ENCODE assay signal across 7 mouse cellular contexts in the genomic region with DNA sequence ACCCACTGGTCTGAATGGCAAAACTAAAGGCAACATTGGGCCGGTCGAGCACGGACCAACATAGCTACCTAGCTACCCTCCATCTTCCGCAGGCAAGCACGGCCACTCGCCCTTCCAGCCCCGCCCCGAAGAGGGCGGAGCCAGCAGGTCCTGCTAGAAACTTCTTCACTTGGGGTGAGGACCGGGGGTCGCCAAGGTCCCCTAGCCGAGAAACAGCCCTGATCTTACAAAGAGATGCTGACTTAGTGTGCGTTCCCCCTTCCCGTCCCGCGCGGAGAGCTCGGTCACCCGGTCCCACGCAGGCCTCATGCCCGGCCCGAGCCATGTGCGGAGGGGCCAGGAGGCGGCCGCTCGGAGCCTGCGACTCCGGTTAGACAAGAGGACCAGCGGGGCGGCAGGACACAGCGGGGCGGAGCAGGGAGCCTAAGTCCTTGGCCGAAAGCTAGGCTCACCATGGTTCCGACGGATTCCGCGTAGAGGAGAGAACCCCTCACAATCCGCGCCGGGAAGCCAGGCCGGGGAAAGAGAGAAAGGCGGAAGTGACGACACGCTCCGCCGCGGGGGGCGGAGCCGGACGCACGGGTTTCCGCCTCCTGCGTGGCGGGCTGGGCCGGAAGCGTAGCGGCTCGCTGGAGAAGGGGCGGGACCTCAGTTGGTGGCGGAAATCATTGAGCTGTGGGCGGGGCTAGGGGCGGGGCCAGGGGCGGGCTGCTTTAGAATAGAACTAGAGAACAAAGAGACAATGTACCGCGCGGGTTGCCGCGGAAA. TPM values are rescaled to one million over a fixed set of nuclear protein-coding genes. Genes with fewer than 3 reads are reported as not detected.
DNase-seq lines count a peak whose midpoint lies in the region; ATAC-seq lines count a peak whose summit lies in the region.

A gene (minus strand): TSS at position 561 of the 768 bp plus-strand sequence.

- peaks cover 15% of the 10 kb centered on the region for H3K4me1 ChIP-seq in embryonic facial prominence, embryonic 10.5 days
- H3K4me1 ChIP-seq in limb, embryonic 10.5 days = peaks cover 15% of the 10 kb centered on the region
- peaks cover 20% of the 10 kb centered on the region for H3K4me1 ChIP-seq in midbrain, embryonic 13.5 days (replicated peaks)

- no peaks in the 10 kb centered on the region for H3K9me3 ChIP-seq in embryonic facial prominence, embryonic 10.5 days
- no peaks in the 10 kb centered on the region for H3K9me3 ChIP-seq in limb, embryonic 10.5 days (replicated peaks)
- no peaks in the 10 kb centered on the region for H3K9me3 ChIP-seq in midbrain, embryonic 13.5 days

- peak within 1 kb of the TSS; percentile 97 for H3K27ac ChIP-seq in embryonic facial prominence, embryonic 10.5 days (replicated peaks)
- peak within 1 kb of the TSS; percentile 96 for H3K27ac ChIP-seq in limb, embryonic 10.5 days
- peak within 1 kb of the TSS; percentile 85 for H3K27ac ChIP-seq in midbrain, embryonic 13.5 days

- ATAC-seq in granulocyte monocyte progenitor cell, adult 5-6 weeks (replicated peaks; ENCODE audit: poor library complexity, severe bottlenecking) = peak; percentile 91
- ATAC-seq in midbrain, embryonic 13.5 days = peak; percentile 93

- peak within 1 kb of the TSS; percentile 95 for H3K4me3 ChIP-seq in embryonic facial prominence, embryonic 10.5 days
- H3K4me3 ChIP-seq in limb, embryonic 10.5 days = peak within 1 kb of the TSS; percentile 94
- peak within 1 kb of the TSS; percentile 95 for H3K4me3 ChIP-seq in midbrain, embryonic 13.5 days (replicated peaks)

- peaks cover 38% of the 10 kb centered on the region for H3K36me3 ChIP-seq in embryonic facial prominence, embryonic 10.5 days (replicated peaks)
- peaks cover 38% of the 10 kb centered on the region for H3K36me3 ChIP-seq in limb, embryonic 10.5 days
- H3K36me3 ChIP-seq in midbrain, embryonic 13.5 days = peaks cover 34% of the 10 kb centered on the region

- peak; percentile 95 for DNase-seq in adrenal gland, postnatal 10 days
- DNase-seq in embryonic facial prominence, embryonic 10.5 days (ENCODE audit: low spot score) = peak; percentile 99
- DNase-seq in kidney, adult 11 months = peak; percentile 82
- DNase-seq in limb, embryonic 10.5 days (ENCODE audit: low spot score) = peak; percentile 100
- peak; percentile 94 for DNase-seq in spleen, adult 12 weeks (ENCODE audit: low spot score)

- peak within 1 kb of the TSS; percentile 92 for H3K4me2 ChIP-seq in midbrain, embryonic 13.5 days (replicated peaks)

- no peaks in the 10 kb centered on the region for H3K27me3 ChIP-seq in embryonic facial prominence, embryonic 10.5 days (replicated peaks; ENCODE audit: low read depth, poor library complexity, severe bottlenecking)
- H3K27me3 ChIP-seq in limb, embryonic 10.5 days (ENCODE audit: low read depth, poor library complexity, severe bottlenecking) = no peaks in the 10 kb centered on the region
- no peaks in the 10 kb centered on the region for H3K27me3 ChIP-seq in midbrain, embryonic 13.5 days

- H3K9ac ChIP-seq in midbrain, embryonic 13.5 days (replicated peaks) = peak within 1 kb of the TSS; percentile 82

- WGBS in embryonic facial prominence, embryonic 10.5 days = under 1% methylated on average over 68 of the region's 68 CpGs
- WGBS in limb, embryonic 10.5 days = under 1% methylated on average over 68 of the region's 68 CpGs
- WGBS in midbrain, embryonic 13.5 days = under 1% methylated on average over 68 of the region's 68 CpGs

RNA-seq across cellular contexts. Expression of the gene that starts here (rescaled TPM):
- 100 to 1,000 TPM; 211 to 224 TPM for total RNA-seq in adrenal gland, postnatal 10 days (2021)
- 350 and 352 TPM in 2 replicates for polyA plus RNA-seq in embryonic facial prominence, embryonic 10.5 days (2016; fragmentation: Nextera tagmentation; extraction: Ambion mirVana)
- 387 and 450 TPM in 2 replicates for total RNA-seq in granulocyte monocyte progenitor cell, adult 5-6 weeks (2014; fragmentation: Nextera tagmentation)
- total RNA-seq in granulocyte monocyte progenitor cell, adult 5-6 weeks (2017) = 517 and 619 TPM in 2 replicates
- 350 and 402 TPM in 2 replicates for polyA plus RNA-seq in limb, embryonic 10.5 days (2016; fragmentation: Nextera tagmentation; extraction: Ambion mirVana)
- 280 and 281 TPM in 2 replicates for polyA plus RNA-seq in midbrain, embryonic 13.5 days (2015; fragmentation: Nextera tagmentation; extraction: Ambion mirVana)

Comparison
In these comparisons a context has a peak if more than half of its experiments do, and no peak if none do; other contexts are left out.
1. Peak in every context shown above with its lines: DNase-seq, ATAC-seq, H3K4me3 ChIP-seq and H3K27ac ChIP-seq.